Comparison of ENCODE assay signal across 8 mouse cellular contexts in genomic region chr2:172758497-172758896, GRCm38 (mm10).
DNase-seq lines count a peak whose midpoint lies in the region; ATAC-seq lines count a peak whose summit lies in the region.

No protein-coding gene starts in this region.

- H3K27ac ChIP-seq in embryonic facial prominence, embryonic 15.5 days (replicated peaks), result no peak overlapping the region
- no peak overlapping the region for H3K27ac ChIP-seq in hindbrain, embryonic 16.5 days (ENCODE audit: low read depth, low read length)

- H3K27me3 ChIP-seq in embryonic facial prominence, embryonic 15.5 days, result peaks cover 16% of the 10 kb centered on the region
- H3K27me3 ChIP-seq in hindbrain, embryonic 16.5 days (replicated peaks; ENCODE audit: control insufficient read depth, insufficient read depth, low read length), result peaks cover 48% of the 10 kb centered on the region

- no peak overlapping the region for H3K4me2 ChIP-seq in embryonic facial prominence, embryonic 15.5 days (replicated peaks)
- no peak overlapping the region for H3K4me2 ChIP-seq in hindbrain, embryonic 16.5 days (ENCODE audit: low read length)

- peak; percentile 55; the same call in 1 of the 2 replicates for ATAC-seq in embryonic facial prominence, embryonic 15.5 days (ENCODE audit: insufficient number of reproducible peaks, low FRiP score, low TSS enrichment, low read depth)
- ATAC-seq in hindbrain, embryonic 16.5 days, result 0 out of 2 replicates have a peak, but pooled peaks have one; percentile 63

- peaks cover 37% of the 10 kb centered on the region for H3K4me1 ChIP-seq in embryonic facial prominence, embryonic 15.5 days
- H3K4me1 ChIP-seq in hindbrain, embryonic 16.5 days (ENCODE audit: control insufficient read depth, insufficient read depth, low read depth, low read length), result peaks cover 11% of the 10 kb centered on the region; the same call in 1 of the 2 replicates

- DNase-seq in gastrocnemius, postnatal 10 days, result peak; percentile 44
- DNase-seq in gastrocnemius, adult 18-20 months (ENCODE audit: low spot score), result no peak
- DNase-seq in Muller cell, postnatal 12 days (ENCODE audit: inconsistent ontology term), result peak; percentile 72
- DNase-seq in left cerebral cortex, postnatal 36 days (ENCODE audit: low spot score in 2 of 2), result peak; percentile 23 to 41
- DNase-seq in retina, embryonic 14.5 days (ENCODE audit: low spot score), result peak; percentile 82
- DNase-seq in spleen, postnatal 10 days (ENCODE audit: low spot score in 2 of 2), result no peak

- no peaks in the 10 kb centered on the region for H3K36me3 ChIP-seq in embryonic facial prominence, embryonic 15.5 days
- no peaks in the 10 kb centered on the region for H3K36me3 ChIP-seq in hindbrain, embryonic 16.5 days (ENCODE audit: control insufficient read depth, insufficient read depth, low read length)

- H3K9me3 ChIP-seq in embryonic facial prominence, embryonic 15.5 days (replicated peaks), result no peaks in the 10 kb centered on the region
- no peaks in the 10 kb centered on the region for H3K9me3 ChIP-seq in hindbrain, embryonic 16.5 days (ENCODE audit: control insufficient read depth, low read length)

- H3K4me3 ChIP-seq in embryonic facial prominence, embryonic 15.5 days (replicated peaks), result no peak overlapping the region
- H3K4me3 ChIP-seq in hindbrain, embryonic 16.5 days (ENCODE audit: low read length), result no peak overlapping the region

- 14% methylated on average over 9 of the region's 9 CpGs for WGBS in embryonic facial prominence, embryonic 15.5 days
- 12% methylated on average over 9 of the region's 9 CpGs for WGBS in hindbrain, embryonic 16.5 days

- no peak overlapping the region for H3K9ac ChIP-seq in embryonic facial prominence, embryonic 15.5 days
- H3K9ac ChIP-seq in hindbrain, embryonic 16.5 days (ENCODE audit: low read depth, low read length), result no peak overlapping the region

- intact Hi-C loops in left cerebral cortex, postnatal 36 days (cut with DNase I), result loop anchor here (10.0 kb wide), 1 partner anchor 204 kb away; no protein-coding TSS in a partner anchor

Comparison
In these comparisons a context has a peak if more than half of its experiments do, and no peak if none do; other contexts are left out.
1. DNase-seq: peak in gastrocnemius, postnatal 10 days (single experiment), Muller cell, postnatal 12 days (single experiment), left cerebral cortex, postnatal 36 days (2 of 2) and retina, embryonic 14.5 days (single experiment); none in gastrocnemius, adult 18-20 months (single experiment) and spleen, postnatal 10 days (0 of 2).